Mouse (Mus musculus): ENCODE measurements at regions not wholly inside any gene's neighbourhood (a gene's known extent, or its start where the extent isn't known, plus 50 kb on each side); places are given as distances from the start of the nearest gene placed in this dataset.
A peak's percentile ranks its signal among the peaks of the same experiment; 100 is the strongest.
"Not testable (repeated sequence)": the region's sequence is repeated elsewhere in the genome, so short reads cannot be mapped to it uniquely, and the experiment has no call there.

DNA sequence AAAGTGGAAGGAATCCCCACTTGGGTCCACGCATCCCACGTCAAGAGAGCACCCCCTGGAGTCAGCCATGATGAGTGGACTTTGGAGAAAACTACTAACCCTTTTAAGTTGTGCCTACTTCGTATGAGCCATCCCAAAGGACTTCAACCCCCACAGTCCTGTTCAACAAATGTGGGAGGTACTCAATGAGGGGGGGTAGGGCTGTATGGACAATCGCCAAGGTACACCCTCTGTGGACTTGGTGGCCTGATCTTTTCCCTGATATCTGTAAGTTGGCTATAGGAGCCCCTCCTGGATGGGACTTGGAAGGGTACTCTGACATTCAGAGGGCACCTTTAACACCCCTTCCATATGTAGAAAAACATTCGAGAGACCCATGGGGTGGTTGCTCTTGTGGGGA is 256.5 kb upstream of the Olfr161 start:
- WGBS, result 92% methylated on average over 4 of the region's 5 CpGs
- not testable (repeated sequence) for H3K27ac ChIP-seq; H3K9ac ChIP-seq; H3K27me3 ChIP-seq (ENCODE audit: control insufficient read depth, insufficient read depth, low read length); H3K4me3 ChIP-seq (replicated peaks; ENCODE audit: low read length); H3K9me3 ChIP-seq (ENCODE audit: control insufficient read depth, low read length); H3K4me1 ChIP-seq (replicated peaks; ENCODE audit: control insufficient read depth, insufficient read depth, low read length); H3K4me2 ChIP-seq (replicated peaks); ATAC-seq (ENCODE audit: low FRiP score); H3K36me3 ChIP-seq (replicated peaks; ENCODE audit: control insufficient read depth, insufficient read depth); DNase-seq (ENCODE audit: low spot score)

DNA sequence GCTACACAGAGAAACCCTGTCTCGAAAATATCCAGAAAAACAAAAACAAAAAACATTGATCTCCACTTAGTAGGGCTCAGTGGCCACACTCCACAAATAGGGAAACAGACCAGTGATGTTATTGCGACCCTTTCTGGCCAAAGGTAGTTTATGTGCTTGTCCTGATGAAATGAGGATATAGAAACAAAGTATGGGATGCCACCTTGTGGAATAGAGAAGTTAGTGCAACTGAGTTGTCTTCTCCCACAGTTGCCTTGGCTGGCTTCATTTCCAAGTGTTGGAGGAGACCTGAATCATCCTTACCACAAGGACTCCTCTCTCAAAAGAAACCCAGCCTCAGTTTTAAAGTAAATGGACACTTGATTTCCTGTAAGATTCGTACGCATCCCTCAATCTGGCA is 247.5 kb upstream of the Olfr161 start:
- not testable (repeated sequence) for H3K4me1 ChIP-seq (replicated peaks; ENCODE audit: control insufficient read depth, insufficient read depth, low read length); DNase-seq (ENCODE audit: low spot score); H3K9ac ChIP-seq; H3K4me3 ChIP-seq (replicated peaks; ENCODE audit: low read length); H3K27ac ChIP-seq; H3K27me3 ChIP-seq (ENCODE audit: control insufficient read depth, insufficient read depth, low read length); H3K9me3 ChIP-seq (ENCODE audit: control insufficient read depth, low read length); H3K4me2 ChIP-seq (replicated peaks); H3K36me3 ChIP-seq (replicated peaks; ENCODE audit: control insufficient read depth, insufficient read depth)
- ATAC-seq (ENCODE audit: low FRiP score), result 0 out of 2 replicates have a peak, but pooled peaks have one; percentile 6
- WGBS, result 40% methylated on average over 4 of the region's 4 CpGs

DNA sequence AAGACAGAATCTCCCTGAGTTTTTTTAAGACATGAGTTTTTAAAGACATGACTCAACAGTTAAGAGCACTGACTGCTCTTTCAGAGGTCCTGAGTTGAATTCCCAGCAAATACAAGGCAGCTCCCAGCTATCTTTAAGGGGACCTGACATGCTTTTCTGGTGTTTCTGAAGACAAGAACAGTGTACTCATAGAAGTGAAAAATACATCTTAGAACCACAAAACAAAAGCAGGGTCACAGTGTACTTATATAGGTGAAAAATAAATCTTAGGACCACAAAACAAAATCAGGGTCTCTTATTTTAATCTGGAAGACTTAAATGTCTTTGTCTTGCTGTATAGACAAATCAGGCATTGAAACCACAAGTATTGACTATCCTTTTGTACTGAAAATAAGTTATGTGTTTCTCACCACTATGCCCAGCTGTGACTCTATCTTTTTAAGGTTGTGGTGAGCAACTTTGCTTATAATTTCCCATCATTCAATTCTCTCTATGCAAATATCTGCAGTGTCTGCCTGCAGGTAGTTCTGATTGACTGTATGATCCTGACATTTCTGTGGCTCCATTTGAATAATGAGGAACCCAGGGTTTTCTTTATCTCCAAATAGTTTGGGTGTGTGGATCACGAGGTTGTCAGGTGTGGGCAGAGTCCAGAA is 246.0 kb upstream of the Olfr161 start:
- H3K27me3 ChIP-seq (ENCODE audit: control insufficient read depth, insufficient read depth, low read length); DNase-seq (ENCODE audit: low spot score); H3K36me3 ChIP-seq (replicated peaks; ENCODE audit: control insufficient read depth, insufficient read depth); H3K4me3 ChIP-seq (replicated peaks; ENCODE audit: low read length); ATAC-seq (ENCODE audit: low FRiP score); H3K4me1 ChIP-seq (replicated peaks; ENCODE audit: control insufficient read depth, insufficient read depth, low read length); H3K9ac ChIP-seq; H3K9me3 ChIP-seq (ENCODE audit: control insufficient read depth, low read length); H3K27ac ChIP-seq; H3K4me2 ChIP-seq (replicated peaks): not testable (repeated sequence)
- WGBS, result no CpG with 5 or more reads among the region's 1 CpGs

DNA sequence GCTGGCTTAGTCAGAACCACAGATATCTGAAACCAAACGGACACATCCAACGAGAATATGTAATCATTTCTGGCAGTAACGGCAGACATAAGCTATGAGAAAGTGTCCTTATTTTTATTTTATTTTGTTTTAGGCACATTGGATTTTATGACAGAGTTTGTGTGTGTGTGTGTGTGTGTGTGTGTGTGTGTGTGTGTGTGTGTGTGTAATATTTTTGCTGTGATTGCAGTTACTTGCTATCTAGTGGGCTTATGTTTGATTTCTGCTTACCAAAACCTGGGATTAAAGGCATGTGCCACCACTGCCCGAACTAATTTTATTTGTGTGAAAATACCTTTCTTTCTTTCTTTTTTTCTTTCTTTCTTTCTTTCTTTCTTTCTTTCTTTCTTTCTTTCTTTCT is 241.5 kb upstream of the Olfr161 start:
- not testable (repeated sequence) for ATAC-seq (ENCODE audit: low FRiP score); H3K4me1 ChIP-seq (replicated peaks; ENCODE audit: control insufficient read depth, insufficient read depth, low read length); H3K4me3 ChIP-seq (replicated peaks; ENCODE audit: low read length); H3K27ac ChIP-seq; H3K27me3 ChIP-seq (ENCODE audit: control insufficient read depth, insufficient read depth, low read length); H3K4me2 ChIP-seq (replicated peaks); H3K36me3 ChIP-seq (replicated peaks; ENCODE audit: control insufficient read depth, insufficient read depth); DNase-seq (ENCODE audit: low spot score); H3K9ac ChIP-seq; H3K9me3 ChIP-seq (ENCODE audit: control insufficient read depth, low read length)
- 100% methylated on average over 1 of the region's 4 CpGs for WGBS

DNA sequence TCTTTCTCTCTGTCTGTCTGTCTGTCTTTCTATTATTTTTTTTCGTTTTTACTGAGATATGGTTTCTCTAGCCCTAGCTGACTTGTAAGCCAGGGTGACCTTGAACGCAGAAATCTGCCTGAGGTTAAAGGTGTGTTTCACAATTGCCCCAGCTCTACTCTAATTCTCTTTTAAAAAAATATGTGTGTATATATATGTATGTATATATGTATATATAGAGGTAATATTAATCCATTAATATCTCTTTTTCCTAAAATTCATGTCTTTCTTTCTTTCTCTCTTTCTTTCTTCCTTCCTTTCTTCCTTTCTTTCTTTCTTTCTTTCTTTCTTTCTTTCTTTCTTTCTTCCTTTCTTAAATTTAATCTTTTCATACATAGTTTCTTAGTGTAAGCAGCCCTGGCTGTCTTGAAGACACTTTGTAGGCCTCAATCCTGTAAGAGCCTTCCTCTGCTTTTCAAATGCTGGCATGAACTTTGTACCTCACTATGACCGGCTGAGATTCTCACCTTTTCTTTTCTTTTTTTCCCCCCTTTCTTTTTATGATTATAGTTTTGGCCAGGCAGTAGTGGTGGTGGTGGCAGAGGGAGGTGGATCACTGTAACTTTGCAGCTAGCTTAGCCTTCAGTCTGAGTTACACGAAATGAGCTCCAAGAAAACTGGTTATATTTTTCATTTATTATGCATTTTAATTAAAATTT is 240.8 kb upstream of the Olfr161 start:
- DNase-seq (ENCODE audit: low spot score); H3K9me3 ChIP-seq (ENCODE audit: control insufficient read depth, low read length); H3K36me3 ChIP-seq (replicated peaks; ENCODE audit: control insufficient read depth, insufficient read depth); H3K4me2 ChIP-seq (replicated peaks); H3K4me3 ChIP-seq (replicated peaks; ENCODE audit: low read length); H3K9ac ChIP-seq; H3K4me1 ChIP-seq (replicated peaks; ENCODE audit: control insufficient read depth, insufficient read depth, low read length); H3K27me3 ChIP-seq (ENCODE audit: control insufficient read depth, insufficient read depth, low read length); H3K27ac ChIP-seq: not testable (repeated sequence)
- 51% methylated on average over 2 of the region's 4 CpGs for WGBS
- ATAC-seq (ENCODE audit: low FRiP score), result peak; percentile 64

DNA sequence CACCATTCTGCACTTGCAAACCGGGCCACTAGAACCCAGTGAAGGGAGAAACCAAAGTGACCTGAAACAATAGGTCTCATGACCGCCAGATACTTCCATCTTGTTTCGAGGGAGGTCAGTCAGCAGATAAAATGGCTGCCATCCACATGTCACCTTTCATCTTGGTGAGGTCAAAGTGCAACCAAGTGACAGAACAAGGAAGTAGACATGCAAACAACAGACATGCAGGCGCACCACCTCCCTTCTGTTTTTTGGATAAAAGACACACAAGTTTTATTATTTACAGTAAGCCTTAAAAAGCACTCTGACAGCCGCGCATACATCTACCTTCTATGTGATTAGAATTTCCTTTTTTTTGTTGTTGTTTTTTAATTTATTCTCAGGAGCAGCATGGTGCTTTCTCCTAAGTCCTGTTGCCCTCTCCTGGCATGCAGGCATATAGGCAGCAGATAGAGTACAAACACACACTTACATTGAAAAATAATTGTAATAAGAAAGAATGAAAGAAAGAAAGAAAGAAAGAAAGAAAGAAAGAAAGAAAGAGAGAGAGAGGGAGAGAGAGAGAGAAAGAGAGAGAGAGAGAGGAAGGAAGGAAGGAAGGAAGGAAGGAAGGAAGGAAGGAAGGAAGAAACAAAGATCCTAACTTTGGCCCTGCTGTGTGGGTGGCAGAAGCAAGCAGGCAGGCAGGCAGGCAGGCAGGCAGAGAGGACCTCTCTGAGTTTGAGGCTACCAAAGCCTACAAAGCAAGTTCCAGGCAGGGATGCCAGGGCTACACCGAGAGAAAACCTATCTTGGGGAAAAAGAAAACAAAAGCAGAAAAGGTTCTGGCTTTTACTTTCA is 240.0 kb upstream of the Olfr161 start:
- not testable (repeated sequence) for H3K4me3 ChIP-seq (replicated peaks; ENCODE audit: low read length); H3K9me3 ChIP-seq (ENCODE audit: control insufficient read depth, low read length); H3K27ac ChIP-seq; H3K27me3 ChIP-seq (ENCODE audit: control insufficient read depth, insufficient read depth, low read length); H3K4me2 ChIP-seq (replicated peaks); H3K36me3 ChIP-seq (replicated peaks; ENCODE audit: control insufficient read depth, insufficient read depth); H3K4me1 ChIP-seq (replicated peaks; ENCODE audit: control insufficient read depth, insufficient read depth, low read length); H3K9ac ChIP-seq
- WGBS, result 85% methylated on average over 6 of the region's 7 CpGs
- DNase-seq (ENCODE audit: low spot score), result peak; percentile 29
- ATAC-seq (ENCODE audit: low FRiP score), result peak; percentile 83

DNA sequence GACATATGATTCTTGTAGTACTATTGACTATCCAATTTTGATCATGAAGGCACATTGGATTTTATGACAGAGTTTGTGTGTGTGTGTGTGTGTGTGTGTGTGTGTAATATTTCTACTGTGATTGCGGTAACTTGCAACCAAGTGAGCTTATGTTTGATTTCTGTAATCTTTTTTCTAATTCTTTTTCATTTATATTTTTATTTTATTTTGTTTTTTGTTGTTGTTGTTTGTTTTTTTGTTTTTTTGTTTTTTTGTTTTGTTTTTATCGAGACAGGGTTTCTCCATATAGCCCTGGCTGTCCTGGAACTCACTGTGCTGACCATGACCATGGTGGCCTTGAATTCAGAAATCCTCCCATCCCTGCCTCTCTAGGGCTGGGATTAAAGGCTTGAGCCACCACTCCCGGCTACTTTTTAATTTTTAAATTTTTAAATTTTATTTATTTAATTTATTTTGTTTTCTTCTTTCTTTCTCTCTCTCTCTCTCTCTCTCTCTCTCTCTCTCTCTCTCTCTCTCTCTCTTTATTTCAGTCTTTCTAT is 239.3 kb upstream of the Olfr161 start:
- not testable (repeated sequence) for H3K9me3 ChIP-seq (ENCODE audit: control insufficient read depth, low read length); H3K27me3 ChIP-seq (ENCODE audit: control insufficient read depth, insufficient read depth, low read length); H3K9ac ChIP-seq; H3K4me3 ChIP-seq (replicated peaks; ENCODE audit: low read length); H3K4me2 ChIP-seq (replicated peaks); H3K4me1 ChIP-seq (replicated peaks; ENCODE audit: control insufficient read depth, insufficient read depth, low read length); H3K27ac ChIP-seq; H3K36me3 ChIP-seq (replicated peaks; ENCODE audit: control insufficient read depth, insufficient read depth); DNase-seq (ENCODE audit: low spot score)
- 86% methylated on average over 3 of the region's 3 CpGs for WGBS
- ATAC-seq (ENCODE audit: low FRiP score), result peak; percentile 86

Data from hindbrain, embryonic 14.5 days (tissue).